Mouse (Mus musculus): ENCODE results near the gene Ints11. TPM values are rescaled to one million over a fixed set of nuclear protein-coding genes. Genes with fewer than 3 reads are reported as not detected.

Gene Ints11
- total and polyA plus RNA-seq, 3 experiments = 77.1 to 103 (median 83.9) TPM

DNA sequence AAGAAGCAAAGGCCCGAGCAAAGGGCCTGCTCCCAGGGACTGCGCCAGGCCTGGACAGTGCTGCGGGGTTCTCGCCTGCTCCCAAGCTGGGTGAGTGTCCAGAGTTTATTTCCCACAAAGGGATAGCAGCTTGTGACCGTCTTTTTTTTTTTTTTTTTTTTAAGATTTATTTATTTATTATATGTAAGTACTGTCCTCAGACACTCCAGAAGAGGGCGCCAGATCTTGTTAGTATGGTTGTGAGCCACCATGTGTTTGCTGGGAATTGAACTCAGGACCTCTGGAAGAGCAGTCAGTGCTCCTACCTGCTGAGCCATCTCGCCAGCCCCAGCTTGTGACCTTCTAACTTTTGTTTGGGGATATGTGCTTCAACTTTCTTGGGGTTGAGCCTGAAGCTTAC lies 48.3 kb upstream of the Ints11 start:
- Histone ChIP-seq H3K9ac (ENCODE audit: insufficient read depth, low read depth) (no peak overlapping the region), H3K4me1 (ENCODE audit: control insufficient read depth in 1 of 2, insufficient read depth in 2 of 2) (no peaks in the 10 kb centered on the region), H3K27ac (ENCODE audit: insufficient read depth, low read depth) (no peak overlapping the region), H3K27me3 (replicated peaks) (no peaks in the 10 kb centered on the region), H3K36me3 (replicated peaks in 1 of 2; ENCODE audit: control insufficient read depth in 1 of 2, insufficient read depth in 1 of 2, low read length in 1 of 2) (peaks cover 80 to 97% of the 10 kb centered on the region in 2 experiments), H3K79me2 (replicated peaks; ENCODE audit: control insufficient read depth, extremely low read depth, insufficient read depth, poor library complexity, severe bottlenecking) (peaks cover 34% of the 10 kb centered on the region), H3K9me3 (replicated peaks; ENCODE audit: low read length) (no peaks in the 10 kb centered on the region), H3K4me3 (replicated peaks in 1 of 3; ENCODE audit: low read depth in 2 of 3, low read length in 2 of 3, poor library complexity in 1 of 3) (no peak overlapping the region), H3K4me2 (ENCODE audit: insufficient read depth, low read depth, poor library complexity, severe bottlenecking) (no peak overlapping the region)
- in situ Hi-C loops (cut with MboI; ENCODE audit: low pct_ligation_motif_present, low pct_unique_long_range_greater_than_20kb, low sequenced_read_pairs) = no loop called here
- dilution Hi-C loops (cut with MboI; ENCODE audit: extremely low pct_ligation_motif_present, extremely low pct_unique_long_range_greater_than_20kb, low sequenced_read_pairs) = no loop called here
- no peak for DNase-seq (ENCODE audit: extremely low read depth)
- TF ChIP-seq JUN (IDR thresholded peaks at IDR 0.05; ENCODE audit: insufficient read depth, low read depth, low read length) (no peak), ZNF384 (IDR thresholded peaks at IDR 0.05; ENCODE audit: low read depth, low read length) (peak; percentile 81), MYC (IDR thresholded peaks at IDR 0.05; ENCODE audit: low read depth, low read length) (0 out of 2 replicates have a peak, but pooled peaks have one; percentile 21), CTCF (conservative IDR thresholded peaks at IDR 0.05 in 1 of 2, IDR thresholded peaks at IDR 0.05 in 1 of 2; ENCODE audit: low read depth in 2 of 2, low read length in 2 of 2) (peak in 1 of 2 experiments; percentile 32; a peak in 2 of 4 replicates)

DNA sequence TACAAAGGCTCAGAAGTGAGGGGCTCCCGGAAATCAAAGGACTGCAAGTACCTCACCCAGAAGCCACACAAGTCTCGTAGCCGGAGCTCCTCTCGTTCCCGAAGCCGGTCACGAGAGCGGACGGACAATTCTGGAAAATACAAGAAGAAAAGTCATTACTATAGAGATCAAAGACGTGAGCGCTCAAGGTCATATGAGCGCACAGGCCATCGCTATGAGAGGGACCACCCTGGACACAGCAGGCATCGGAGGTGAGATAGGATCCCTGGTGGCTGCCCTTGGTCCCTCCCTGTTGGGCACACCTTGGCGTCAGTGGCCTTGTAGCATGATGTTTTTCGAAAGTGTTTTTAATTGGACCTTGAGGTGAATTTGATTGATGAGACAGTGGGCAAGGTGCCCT lies 45.9 kb upstream of the Ints11 start:
- dilution Hi-C loops (cut with MboI; ENCODE audit: extremely low pct_ligation_motif_present, extremely low pct_unique_long_range_greater_than_20kb, low sequenced_read_pairs) (no loop called here), in situ Hi-C loops (cut with MboI; ENCODE audit: low pct_ligation_motif_present, low pct_unique_long_range_greater_than_20kb, low sequenced_read_pairs) (no loop called here)
- Histone ChIP-seq H3K4me2 (ENCODE audit: insufficient read depth, low read depth, poor library complexity, severe bottlenecking) (no peak overlapping the region), H3K27ac (ENCODE audit: insufficient read depth, low read depth) (no peak overlapping the region), H3K9me3 (replicated peaks; ENCODE audit: low read length) (no peaks in the 10 kb centered on the region), H3K9ac (ENCODE audit: insufficient read depth, low read depth) (no peak overlapping the region), H3K4me3 (replicated peaks in 1 of 3; ENCODE audit: low read depth in 2 of 3, low read length in 2 of 3, poor library complexity in 1 of 3) (no peak overlapping the region), H3K27me3 (replicated peaks) (no peaks in the 10 kb centered on the region), H3K79me2 (replicated peaks; ENCODE audit: control insufficient read depth, extremely low read depth, insufficient read depth, poor library complexity, severe bottlenecking) (peaks cover 14% of the 10 kb centered on the region), H3K36me3 (replicated peaks in 1 of 2; ENCODE audit: control insufficient read depth in 1 of 2, insufficient read depth in 1 of 2, low read length in 1 of 2) (peaks cover 63 to 95% of the 10 kb centered on the region in 2 experiments), H3K4me1 (ENCODE audit: control insufficient read depth in 1 of 2, insufficient read depth in 2 of 2) (no peaks in the 10 kb centered on the region)
- TF ChIP-seq JUN (IDR thresholded peaks at IDR 0.05; ENCODE audit: insufficient read depth, low read depth, low read length) (no peak), HCFC1 (IDR thresholded peaks at IDR 0.05; ENCODE audit: low read depth, low read length) (no peak), ZNF384 (IDR thresholded peaks at IDR 0.05; ENCODE audit: low read depth, low read length) (no peak), KAT2A (IDR thresholded peaks at IDR 0.05; ENCODE audit: insufficient replicate concordance, low read length) (no peak)
- DNase-seq (ENCODE audit: extremely low read depth) = no peak

DNA sequence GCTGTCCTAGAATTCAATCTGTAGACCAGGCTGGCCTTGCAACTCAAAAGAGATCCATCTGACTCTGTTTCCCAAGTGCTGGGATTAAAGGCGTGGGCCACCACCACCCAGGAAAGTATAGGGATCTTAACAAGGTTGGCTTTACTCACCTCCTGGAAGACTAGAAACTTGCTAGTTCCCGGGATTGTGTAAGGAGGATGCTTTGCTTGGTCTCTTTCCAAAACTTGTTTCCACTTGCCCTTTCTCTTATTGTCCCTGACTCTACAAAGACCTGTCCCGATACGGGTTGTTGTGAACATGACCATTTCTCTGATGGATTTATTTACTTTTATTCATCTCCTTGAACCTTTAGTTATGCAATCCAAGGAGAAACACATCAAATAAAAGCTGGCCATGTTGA lies 39.5 kb upstream of the Ints11 start:
- Histone ChIP-seq H3K79me2 (replicated peaks; ENCODE audit: control insufficient read depth, extremely low read depth, insufficient read depth, poor library complexity, severe bottlenecking) (peaks cover 20% of the 10 kb centered on the region), H3K9me3 (replicated peaks; ENCODE audit: low read length) (no peaks in the 10 kb centered on the region), H3K27ac (ENCODE audit: insufficient read depth, low read depth) (no peak overlapping the region), H3K4me3 (replicated peaks in 1 of 3; ENCODE audit: low read depth in 2 of 3, low read length in 2 of 3, poor library complexity in 1 of 3) (no peak overlapping the region), H3K36me3 (replicated peaks in 1 of 2; ENCODE audit: control insufficient read depth in 1 of 2, insufficient read depth in 1 of 2, low read length in 1 of 2) (peaks cover 17 to 65% of the 10 kb centered on the region in 2 experiments), H3K4me2 (ENCODE audit: insufficient read depth, low read depth, poor library complexity, severe bottlenecking) (no peak overlapping the region), H3K27me3 (replicated peaks) (no peaks in the 10 kb centered on the region), H3K4me1 (ENCODE audit: control insufficient read depth in 1 of 2, insufficient read depth in 2 of 2) (peaks cover 7 to 29% of the 10 kb centered on the region in 2 experiments), H3K9ac (ENCODE audit: insufficient read depth, low read depth) (no peak overlapping the region)
- in situ Hi-C loops (cut with MboI; ENCODE audit: low pct_ligation_motif_present, low pct_unique_long_range_greater_than_20kb, low sequenced_read_pairs) (loop anchor here (10.0 kb wide), 1 partner anchor 115 kb away; the partner anchor contains the start of gene Ube2j2), dilution Hi-C loops (cut with MboI; ENCODE audit: extremely low pct_ligation_motif_present, extremely low pct_unique_long_range_greater_than_20kb, low sequenced_read_pairs) (no loop called here)
- DNase-seq (ENCODE audit: extremely low read depth) = no peak
- TF ChIP-seq MAFK (IDR thresholded peaks at IDR 0.05; ENCODE audit: insufficient replicate concordance, low read length) (no peak), ZC3H11A (IDR thresholded peaks at IDR 0.05; ENCODE audit: low read depth, low read length) (no peak), ZNF384 (IDR thresholded peaks at IDR 0.05; ENCODE audit: low read depth, low read length) (no peak), MYC (IDR thresholded peaks at IDR 0.05; ENCODE audit: low read depth, low read length) (no peak), E2F4 (IDR thresholded peaks at IDR 0.05; ENCODE audit: insufficient replicate concordance, low read depth, low read length) (no peak), ZKSCAN1 (IDR thresholded peaks at IDR 0.05; ENCODE audit: borderline replicate concordance, low read depth, low read length) (no peak), MXI1 (IDR thresholded peaks at IDR 0.05; ENCODE audit: low read depth, low read length) (no peak)

Data from CH12.LX (cell line).